Mouse (Mus musculus) B cell, adult 62 days (primary cell): ENCODE data around the gene Rpl10-ps3. TPM values are rescaled to one million over a fixed set of nuclear protein-coding genes. Genes with fewer than 3 reads are reported as not detected.

Experiments
- total RNA-seq: library from RNA; stranded (reverse); gene quantifications from 4 replicates; pipeline ENCODE4 v1.2.4, GENCODE M21; 2023

Rpl10-ps3 gene
- 1,216 to 1,416 TPM (median 1,347 TPM) in 4 replicates for total RNA-seq

DNA sequence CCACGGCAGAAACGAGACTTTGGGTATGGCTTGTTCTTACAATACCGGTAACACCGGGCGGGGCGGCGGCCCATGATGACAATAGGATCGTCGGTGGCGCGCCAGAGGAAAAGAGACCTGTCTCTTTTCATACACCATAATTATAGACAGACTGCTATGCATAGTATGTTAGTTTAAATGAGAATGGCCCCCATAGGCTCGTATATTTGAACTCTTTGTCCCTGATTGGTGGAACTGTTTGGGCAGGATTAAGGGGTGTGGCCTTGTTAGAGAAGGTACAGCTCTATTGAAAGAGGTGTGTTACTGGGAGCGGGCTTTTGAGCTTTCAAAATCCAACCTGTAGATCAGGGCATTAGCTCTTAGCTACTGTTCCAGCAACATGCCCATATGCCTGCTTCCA is at the start of gene Rpl10-ps3:
TSS of gene Rpl10-ps3 (minus strand) at position 101 of the 400 bp plus-strand sequence.

Other genes with a start within 250 kb of the Rpl10-ps3 start
- gene Plet1, start 149.6 kb upstream of the Rpl10-ps3 start, total RNA-seq, result not detected in 4 replicates
- 50.6 to 59.8 TPM (median 56.2 TPM) in 4 replicates for gene Pts, start 183.8 kb upstream of the Rpl10-ps3 start, total RNA-seq
- 19.4 to 25.3 TPM (median 21.9 TPM) in 4 replicates for gene Il18, start 209.9 kb upstream of the Rpl10-ps3 start, total RNA-seq
- gene Bco2, start 210.2 kb upstream of the Rpl10-ps3 start, total RNA-seq, result 2.8 to 4.0 TPM (median 3.4 TPM) in 4 replicates
- not detected in 4 replicates for gene Tex12, start 216.4 kb upstream of the Rpl10-ps3 start, total RNA-seq